Mouse (Mus musculus): Measurements from ENCODE around the gene Armc2.

- TF ChIP-seq CTCF (IDR thresholded peaks at IDR 0.05; ENCODE audit: control insufficient read depth, insufficient read depth, insufficient replicate concordance, low read depth, low read length), result no peak
- no peak for TF ChIP-seq POLR2A (IDR thresholded peaks at IDR 0.05; ENCODE audit: control insufficient read depth, low read depth, low read length)
These were observed 20.5 kb downstream of the Armc2 start for GRCm38 (mm10) chr10:41997691-41998178.
